Comparison of ENCODE assay signal across 10 mouse cellular contexts in genomic region chr4:57914193-57915190, GRCm38 (mm10). TPM values are rescaled to one million over a fixed set of nuclear protein-coding genes. Genes with fewer than 3 reads are reported as not detected.
DNase-seq lines count a peak whose midpoint lies in the region; ATAC-seq and TF ChIP-seq lines count a peak whose summit lies in the region.
"Had no signal": no experiment of that assay in that cellular context is flagged by ENCODE, and none has a peak within 500 bp of the region (broad histone marks: within the 10 kb centered on the region; RNA-seq: fewer than 3 reads in every experiment).

No protein-coding gene starts in this region.

- ATAC-seq in kidney, postnatal 0 days (replicated peaks; ENCODE audit: low FRiP score, low read depth), result no peak; the same call in 1 of the 2 replicates
- no peak for ATAC-seq in liver, embryonic 15.5 days (ENCODE audit: insufficient read depth)
- ATAC-seq in activated CD4-positive, CD25-positive, alpha-beta regulatory T cell, adult 4 months, result no peak
- ATAC-seq in neural tube, embryonic 15.5 days (ENCODE audit: low FRiP score), result no peak
- ATAC-seq: Patski had no signal

- peaks cover 8% of the 10 kb centered on the region for H3K4me1 ChIP-seq in kidney, postnatal 0 days (replicated peaks; ENCODE audit: insufficient read depth, low read length)
- H3K4me1 ChIP-seq in liver, embryonic 15.5 days (replicated peaks), result 0 out of 2 replicates have a peak, but pooled peaks cover 2% of the 10 kb centered on the region
- peaks cover 2% of the 10 kb centered on the region; the same call in 1 of the 2 replicates for H3K4me1 ChIP-seq in neural tube, embryonic 15.5 days

- WGBS in kidney, postnatal 0 days, result 71% methylated on average over 10 of the region's 10 CpGs
- 52% methylated on average over 10 of the region's 10 CpGs for WGBS in liver, embryonic 15.5 days (ENCODE audit: insufficient replicate concordance)
- WGBS in neural tube, embryonic 15.5 days, result 78% methylated on average over 10 of the region's 10 CpGs

- H3K27me3 ChIP-seq in kidney, postnatal 0 days (ENCODE audit: insufficient read depth, low read length), result no peaks in the 10 kb centered on the region
- H3K27me3 ChIP-seq in liver, embryonic 15.5 days, result no peaks in the 10 kb centered on the region
- H3K27me3 ChIP-seq in neural tube, embryonic 15.5 days (replicated peaks), result no peaks in the 10 kb centered on the region
- H3K27me3 ChIP-seq: Patski had no signal

- H3K9ac ChIP-seq in kidney, postnatal 0 days (ENCODE audit: low read depth, low read length), result no peak overlapping the region
- no peak overlapping the region for H3K9ac ChIP-seq in liver, embryonic 15.5 days
- no peak overlapping the region for H3K9ac ChIP-seq in neural tube, embryonic 15.5 days (replicated peaks)
- H3K9ac ChIP-seq: neural tube, embryonic 12.5 days had no signal

- H3K9me3 ChIP-seq in kidney, postnatal 0 days (replicated peaks; ENCODE audit: low read length), result no peaks in the 10 kb centered on the region
- H3K9me3 ChIP-seq in liver, embryonic 15.5 days (replicated peaks), result no peaks in the 10 kb centered on the region
- no peaks in the 10 kb centered on the region for H3K9me3 ChIP-seq in neural tube, embryonic 15.5 days (replicated peaks)
- H3K9me3 ChIP-seq: neural tube, embryonic 12.5 days had no signal

- peak overlapping the region; percentile 29; the same call in 1 of the 2 replicates for H3K4me3 ChIP-seq in kidney, postnatal 0 days (replicated peaks; ENCODE audit: low read depth, low read length)
- no peak overlapping the region for H3K4me3 ChIP-seq in liver, embryonic 15.5 days (replicated peaks)
- H3K4me3 ChIP-seq in neural tube, embryonic 15.5 days (replicated peaks), result no peak overlapping the region
- H3K4me3 ChIP-seq: neural tube, embryonic 12.5 days had no signal

- TF ChIP-seq CTCF in kidney, postnatal 0 days (IDR thresholded peaks at IDR 0.05; ENCODE audit: low read depth), result peak; percentile 51

- peak; percentile 40 for DNase-seq in kidney, postnatal 0 days (ENCODE audit: low spot score)
- no peak for DNase-seq in kidney, adult 18-20 months
- peak; percentile 51 for DNase-seq in R1 (ENCODE audit: low read depth, low spot score)
- DNase-seq in cerebellum, adult 9-10 months, result peak; percentile 12

- no peaks in the 10 kb centered on the region for H3K36me3 ChIP-seq in kidney, postnatal 0 days (ENCODE audit: insufficient read depth, low read length)
- no peaks in the 10 kb centered on the region for H3K36me3 ChIP-seq in liver, embryonic 15.5 days (replicated peaks)
- no peaks in the 10 kb centered on the region for H3K36me3 ChIP-seq in neural tube, embryonic 15.5 days
- H3K36me3 ChIP-seq: neural tube, embryonic 12.5 days had no signal

- peak overlapping the region; percentile 75 for H3K27ac ChIP-seq in kidney, postnatal 0 days
- H3K27ac ChIP-seq in liver, embryonic 15.5 days (replicated peaks), result no peak overlapping the region
- no peak overlapping the region for H3K27ac ChIP-seq in neural tube, embryonic 15.5 days (replicated peaks)
- H3K27ac ChIP-seq: macrophage; neural tube, embryonic 12.5 days had no signal

- peak overlapping the region; percentile 55 for H3K4me2 ChIP-seq in kidney, postnatal 0 days (ENCODE audit: low read length)
- H3K4me2 ChIP-seq in liver, embryonic 15.5 days, result 0 out of 2 replicates have a peak overlapping the region, but pooled peaks have one; percentile 48
- H3K4me2 ChIP-seq in neural tube, embryonic 15.5 days, result no peak overlapping the region
- H3K4me2 ChIP-seq: neural tube, embryonic 12.5 days had no signal

RNA-seq across cellular contexts. Expression of gene D630039A03Rik, which starts 1.6 kb away (rescaled TPM):
- 2.3 and 2.7 TPM in 2 replicates for polyA plus RNA-seq in kidney, postnatal 0 days (2015; fragmentation: Nextera tagmentation; extraction: Ambion mirVana)
- 0.13 and 0.28 TPM in 2 replicates for polyA plus RNA-seq in liver, embryonic 15.5 days (2015; fragmentation: Nextera tagmentation; extraction: Ambion mirVana)
- polyA plus RNA-seq in activated CD4-positive, CD25-positive, alpha-beta regulatory T cell, adult 4 months (2017; shearing (Covaris generic)), result 10 to 100 TPM; 14.3 to 17.3 TPM
- 0.36 and 0.74 TPM in 2 replicates for polyA plus RNA-seq in neural tube, embryonic 15.5 days (2015; fragmentation: Nextera tagmentation; extraction: Ambion mirVana)
- polyA plus RNA-seq: macrophage had no signal

RNA-seq across cellular contexts. Expression of gene Txn1, which starts 41.7 kb away (rescaled TPM):
- 483 and 497 TPM in 2 replicates for polyA plus RNA-seq in kidney, postnatal 0 days (2015; fragmentation: Nextera tagmentation; extraction: Ambion mirVana)
- polyA plus RNA-seq in liver, embryonic 15.5 days (2015; fragmentation: Nextera tagmentation; extraction: Ambion mirVana), result 183 and 207 TPM in 2 replicates
- polyA plus RNA-seq in activated CD4-positive, CD25-positive, alpha-beta regulatory T cell, adult 4 months (2017; shearing (Covaris generic)), result 100 to 1,000 TPM; 170 to 200 TPM
- 325 and 355 TPM in 2 replicates for polyA plus RNA-seq in neural tube, embryonic 15.5 days (2015; fragmentation: Nextera tagmentation; extraction: Ambion mirVana)
